Mouse (Mus musculus) retina, adult 2 months (tissue): ENCODE measurements around the gene a.

ENCODE experiments used
- DNase-seq: peaks from one replicate; pipeline ENCODE4 v3.0.0-alpha.2; 2012; ENCODE audit warnings: low read depth, low spot score

The a gene

GRCm38 (mm10) chr2:154782856-154783650, 8.1 kb upstream of the a start:
- DNase-seq, result no peak

- DNase-seq, result no peak
Measured at GRCm38 (mm10) chr2:154785284-154785683, 5.9 kb upstream of the a start.

DNA sequence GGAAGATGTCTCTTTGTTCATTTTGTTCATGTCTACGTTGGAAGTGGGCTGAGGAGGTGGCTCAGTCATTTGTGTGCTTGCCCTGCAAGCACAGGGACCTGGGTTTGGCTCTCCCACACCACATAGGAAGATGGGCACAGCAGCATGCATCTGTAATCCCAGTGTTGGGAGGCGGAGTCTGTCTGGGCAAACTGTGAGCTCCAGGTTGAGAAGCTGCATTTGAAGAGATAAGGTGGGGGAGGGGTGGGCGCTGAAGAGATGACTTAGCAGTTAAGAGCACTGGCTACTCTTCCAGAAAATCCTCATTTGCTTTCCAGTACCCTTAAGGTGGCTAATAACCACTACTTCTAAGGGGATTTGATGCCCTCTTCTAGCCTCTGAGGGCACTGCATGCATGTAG, 5.0 kb upstream of the a start:
- DNase-seq, result no peak

- no peak for DNase-seq
Measured at GRCm38 (mm10) chr2:154786776-154787175, 4.4 kb upstream of the a start.

DNA sequence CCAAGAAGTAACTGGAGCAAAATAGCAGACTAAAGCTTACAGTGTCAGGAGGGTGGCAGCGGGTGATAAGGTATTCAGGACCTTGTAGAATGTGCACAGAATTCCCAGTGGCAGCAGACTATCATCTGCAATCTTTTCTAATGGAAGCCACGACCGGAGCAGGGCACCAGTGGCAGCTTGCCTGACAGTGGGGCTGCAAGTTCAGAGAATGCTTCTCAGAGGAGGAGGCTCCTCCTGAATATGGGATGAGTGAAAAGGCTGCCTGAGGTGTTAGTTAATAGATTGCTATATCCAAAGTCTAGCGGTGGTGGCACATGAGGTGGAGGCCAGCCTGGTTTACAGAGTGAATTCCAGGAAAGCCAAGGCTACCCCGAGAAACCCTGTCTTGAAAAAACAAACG, 1.8 kb upstream of the a start:
- no peak for DNase-seq

DNA sequence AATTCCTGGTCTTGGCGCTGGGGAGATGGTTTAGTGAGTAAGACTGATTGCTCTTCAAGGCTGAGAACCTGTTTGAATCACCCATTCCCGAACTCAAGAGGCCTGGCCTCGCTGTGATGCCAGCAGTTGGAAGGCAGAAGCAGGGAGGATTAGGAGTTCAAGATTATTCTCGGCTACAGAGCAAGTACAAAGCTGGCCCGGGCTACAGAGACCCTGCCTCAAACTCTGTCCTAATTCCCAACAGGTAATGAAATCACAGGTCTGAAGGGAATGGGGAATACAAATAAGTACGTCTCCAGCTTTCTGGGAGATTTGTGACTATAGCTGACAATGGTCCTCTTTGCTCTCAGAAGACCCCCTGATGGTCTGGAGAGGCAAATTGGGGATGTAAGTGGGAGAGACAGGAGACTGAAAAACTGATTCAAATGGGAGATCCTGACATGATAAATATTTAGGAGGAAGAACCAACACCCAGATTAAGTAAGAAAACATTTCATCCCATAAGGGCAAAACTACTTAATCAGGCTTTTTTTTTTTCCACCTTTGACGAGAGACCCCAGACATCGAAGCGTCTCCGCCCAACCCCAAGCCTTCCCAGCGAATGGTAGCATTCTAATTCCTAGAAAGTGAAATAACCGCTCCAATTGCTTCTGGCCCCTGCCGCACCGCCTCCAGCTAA, 1.1 kb upstream of the a start:
- no peak for DNase-seq

DNA sequence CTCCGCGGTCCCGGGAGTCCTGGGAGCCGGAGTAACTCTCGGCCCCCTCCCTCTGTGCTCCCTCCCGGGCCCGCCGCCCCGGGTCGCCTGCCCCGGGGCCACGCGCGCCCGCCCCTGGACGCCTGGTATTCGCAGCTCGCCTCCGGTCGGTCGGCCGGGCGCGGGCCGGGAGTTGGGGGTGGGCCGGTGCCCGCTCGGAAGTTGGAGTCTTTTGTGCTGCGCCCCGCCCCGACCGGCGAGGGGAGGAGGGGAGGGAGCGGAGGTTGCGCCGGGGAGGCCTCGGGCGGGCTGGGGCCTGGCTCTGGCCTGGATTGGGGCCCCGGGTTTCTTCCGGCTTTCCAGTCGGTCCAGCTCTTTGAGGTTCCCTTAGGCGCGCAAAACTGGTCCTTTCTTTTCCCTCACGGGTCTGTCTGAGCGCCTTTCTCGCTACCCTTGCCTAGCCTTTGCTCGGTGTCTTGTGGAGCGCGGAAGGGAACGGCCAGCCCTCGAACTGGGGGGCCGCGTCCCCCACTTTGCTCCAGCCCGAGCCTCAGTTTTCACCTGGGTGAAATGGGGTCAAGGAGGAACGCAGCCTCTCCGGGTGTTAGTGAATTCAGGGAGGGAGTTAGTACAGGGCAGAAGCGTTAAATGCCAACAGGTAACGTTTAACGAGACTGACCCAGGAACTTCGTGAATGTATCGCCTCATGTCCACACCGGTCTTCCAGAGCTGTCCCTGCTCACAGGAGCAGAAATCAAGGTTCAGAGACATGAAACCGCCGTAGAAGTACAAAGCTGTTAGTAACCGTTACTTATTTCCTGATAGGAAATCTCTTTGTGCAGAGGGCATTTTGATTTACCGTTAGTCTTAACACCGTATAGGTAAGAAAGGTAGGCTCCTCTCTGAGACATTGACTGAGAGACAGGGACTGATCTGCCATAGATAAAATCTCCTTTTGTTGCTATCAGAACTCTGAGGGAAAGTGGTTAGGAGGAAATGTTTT, 750 bp downstream of the a start:
- DNase-seq, result no peak

DNA sequence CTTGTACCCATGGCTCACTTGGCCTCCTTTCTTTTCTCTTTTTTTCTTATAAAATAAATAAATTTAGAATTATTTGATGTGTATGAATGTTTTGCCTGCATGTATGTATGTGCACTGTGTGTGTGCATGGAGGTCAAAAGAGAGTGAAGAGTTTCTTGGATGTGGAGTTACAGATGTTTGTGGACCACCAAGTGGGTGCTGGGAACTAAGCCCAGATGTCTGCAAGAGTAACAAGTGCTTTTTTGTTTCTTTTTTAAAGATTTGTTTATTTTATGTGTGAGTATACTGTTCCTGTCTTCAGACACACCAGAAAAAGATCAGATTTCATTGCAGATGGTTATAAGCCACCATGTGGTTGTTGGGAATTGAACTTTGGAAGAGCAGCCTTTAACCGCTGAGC, 12.2 kb downstream of the a start:
- DNase-seq, result no peak

DNA sequence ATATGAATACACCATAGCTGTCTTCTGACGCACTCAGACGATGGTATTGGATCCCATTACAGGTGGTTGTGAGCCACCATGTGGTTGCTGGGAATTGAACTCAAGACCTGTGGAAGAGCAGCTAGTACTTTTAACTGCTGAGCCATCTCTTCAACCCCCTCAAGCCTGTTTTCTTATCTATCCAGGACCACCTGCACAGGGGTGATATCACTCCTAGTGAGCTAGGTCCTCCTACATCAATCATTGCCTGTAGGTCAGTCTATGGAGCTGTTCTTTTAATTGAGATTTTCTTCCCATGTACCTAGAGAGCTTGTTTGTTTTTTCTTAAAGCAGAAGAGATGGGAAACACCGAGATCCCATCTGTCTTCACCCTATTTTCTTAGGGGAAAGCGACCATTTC, 12.6 kb downstream of the a start:
- DNase-seq, result no peak

DNA sequence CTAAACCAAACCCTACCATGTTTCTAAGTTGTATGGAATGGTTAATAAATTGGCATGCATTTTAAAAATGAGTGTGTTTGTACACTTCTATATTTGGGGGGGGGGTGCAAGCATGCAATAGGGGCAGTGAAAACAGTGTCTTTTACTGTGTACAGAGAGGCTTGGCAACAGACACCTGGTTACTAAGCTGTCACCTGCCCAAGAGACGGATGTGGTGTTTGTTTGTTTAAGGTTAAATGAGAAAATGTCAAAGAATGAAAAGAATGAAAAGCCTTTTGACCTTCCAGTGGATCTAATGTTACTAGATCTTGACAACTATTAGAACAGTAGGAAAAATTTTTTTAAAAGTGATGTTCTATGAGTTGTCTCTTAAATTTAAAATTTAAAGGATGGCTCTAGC, 16.5 kb downstream of the a start:
- no peak for DNase-seq

- DNase-seq, result no peak
Measured at GRCm38 (mm10) chr2:154809107-154809762, 18.0 kb downstream of the a start.

GRCm38 (mm10) chr2:154810821-154811220, 19.6 kb downstream of the a start:
- DNase-seq, result no peak

DNA sequence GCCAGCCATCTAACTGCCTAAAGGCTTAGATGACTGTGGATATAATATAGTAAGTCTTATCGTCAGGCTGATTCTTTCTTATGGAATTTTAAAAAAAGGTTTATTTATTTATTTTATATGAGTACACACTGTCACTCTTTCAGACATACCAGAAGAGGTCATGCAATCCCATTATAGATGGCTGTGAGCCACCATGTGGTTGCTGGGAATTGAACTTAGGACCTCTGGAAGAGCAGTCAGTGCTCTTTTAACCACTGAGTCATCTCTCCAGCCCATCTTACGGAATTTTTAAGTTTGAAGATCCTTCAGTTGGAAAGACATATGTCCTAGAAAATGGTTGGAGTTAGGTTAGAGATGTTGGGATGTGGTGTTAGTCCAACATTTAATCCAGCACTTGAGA, 22.2 kb downstream of the a start:
- DNase-seq, result no peak

DNA sequence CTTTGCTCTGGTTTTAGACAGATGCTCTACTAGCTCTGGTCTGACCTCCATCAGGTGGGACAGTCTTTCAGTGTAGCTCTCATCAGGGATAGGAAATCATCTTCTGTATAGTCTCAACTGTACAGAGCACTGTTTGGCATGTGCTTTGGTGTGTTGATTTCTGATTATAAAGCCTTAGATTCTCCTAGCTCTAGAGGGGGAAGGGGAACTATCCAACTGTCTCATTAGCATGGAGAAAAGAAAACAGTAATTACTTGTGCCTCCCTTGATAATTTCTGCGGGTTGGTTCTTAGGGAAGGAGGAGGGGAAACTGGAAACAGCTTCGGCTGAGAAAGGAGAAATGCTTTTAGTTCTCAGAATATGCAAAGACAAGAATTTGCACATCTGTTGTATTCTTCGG, 25.9 kb downstream of the a start:
- DNase-seq, result no peak

DNA sequence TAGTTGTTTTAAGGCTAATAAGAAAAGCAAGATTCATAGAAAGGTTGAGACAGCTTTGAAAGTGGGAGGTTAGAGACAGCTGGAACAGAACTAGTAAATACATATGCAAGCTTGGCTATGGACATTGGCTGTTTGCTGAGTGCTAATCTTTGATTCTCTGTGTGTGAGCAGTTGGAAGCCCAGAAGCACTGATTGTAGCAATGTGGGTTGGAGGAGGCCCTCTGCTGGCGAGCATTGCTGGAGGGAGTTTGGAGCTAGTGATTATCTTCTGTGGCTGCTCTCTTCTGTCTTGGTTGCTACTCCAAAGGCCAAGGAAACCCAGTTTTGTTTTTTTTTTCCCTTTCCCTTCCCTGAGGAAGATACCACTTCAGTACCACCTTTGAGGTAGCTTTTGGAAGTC, 26.6 kb downstream of the a start:
- no peak for DNase-seq

DNA sequence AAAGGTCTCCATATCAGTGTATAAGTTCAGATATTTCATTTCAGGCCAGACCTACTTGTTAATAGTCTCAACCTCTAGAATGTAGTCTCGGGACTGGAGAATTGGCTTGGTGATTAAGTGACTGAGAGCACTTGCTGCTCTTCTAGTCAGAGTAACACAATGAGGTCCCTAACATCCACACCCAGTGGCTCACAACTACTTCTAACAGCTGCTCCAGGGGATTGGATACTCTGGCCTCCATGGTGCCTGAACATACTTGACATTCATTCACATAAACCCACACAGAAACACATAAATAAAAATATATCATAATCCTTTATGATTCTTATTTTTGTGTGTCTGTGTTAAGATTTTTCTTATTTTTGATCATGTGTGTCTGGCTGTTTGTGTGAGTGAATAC, 27.4 kb downstream of the a start:
- DNase-seq, result no peak

- DNase-seq, result no peak
Measured at GRCm38 (mm10) chr2:154820346-154820745, 29.1 kb downstream of the a start.

DNA sequence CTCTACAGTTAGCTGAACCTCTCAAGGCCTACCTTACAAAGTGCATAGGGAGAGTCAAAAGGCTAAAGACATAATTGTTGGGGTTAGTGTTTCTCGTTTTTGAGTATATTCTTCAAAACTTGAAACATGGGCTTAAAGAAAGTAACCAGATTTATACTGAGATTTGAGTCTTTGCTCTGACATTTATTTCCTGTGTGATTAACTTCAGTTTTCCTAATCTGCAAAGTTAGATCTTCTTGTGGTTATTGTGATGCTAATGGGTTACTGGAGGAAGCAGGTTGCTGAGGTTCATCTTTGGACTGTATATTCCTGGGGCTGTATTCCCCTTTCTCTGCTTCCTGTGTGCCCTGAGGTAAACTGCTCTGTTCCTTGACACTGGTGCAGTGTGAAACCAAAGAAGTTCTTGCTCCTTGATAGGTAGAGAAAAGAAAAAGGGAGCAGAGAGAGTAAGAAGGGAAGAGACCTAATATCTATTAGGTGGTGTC, 34.9 kb downstream of the a start:
- no peak for DNase-seq

DNA sequence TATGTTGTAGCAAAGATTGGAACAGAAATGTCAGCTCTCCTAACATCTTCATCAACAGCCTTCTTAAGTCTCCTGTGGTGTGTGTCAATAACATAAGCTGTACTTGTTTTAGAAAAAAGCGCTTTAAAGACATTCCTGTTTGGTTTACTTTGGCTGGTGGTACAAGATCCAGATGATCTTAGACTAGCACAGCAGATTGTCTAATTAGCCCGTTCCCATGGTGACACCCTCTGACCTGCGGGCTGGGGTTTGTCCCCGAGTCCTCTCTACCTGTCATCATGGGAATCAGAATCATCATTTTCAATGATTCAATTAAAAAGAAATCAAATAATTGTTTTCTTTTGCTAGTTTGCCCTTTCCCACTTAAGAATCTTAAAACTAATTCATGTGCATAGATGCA, 36.3 kb downstream of the a start:
- no peak for DNase-seq

GRCm38 (mm10) chr2:154832471-154832870, 41.3 kb downstream of the a start:
- no peak for DNase-seq

- DNase-seq, result no peak
Measured at GRCm38 (mm10) chr2:154834149-154834865, 43.1 kb downstream of the a start.
